Mouse (Mus musculus) spleen, adult 12 weeks (tissue): ENCODE measurements around the gene Il16.
A peak's percentile ranks its signal among the peaks of the same experiment; 100 is the strongest.

Experiments used
- DNase-seq: peaks from one replicate; pipeline ENCODE4 v3.0.0; 2022; ENCODE audit warnings: low spot score

The Il16 gene

DNA sequence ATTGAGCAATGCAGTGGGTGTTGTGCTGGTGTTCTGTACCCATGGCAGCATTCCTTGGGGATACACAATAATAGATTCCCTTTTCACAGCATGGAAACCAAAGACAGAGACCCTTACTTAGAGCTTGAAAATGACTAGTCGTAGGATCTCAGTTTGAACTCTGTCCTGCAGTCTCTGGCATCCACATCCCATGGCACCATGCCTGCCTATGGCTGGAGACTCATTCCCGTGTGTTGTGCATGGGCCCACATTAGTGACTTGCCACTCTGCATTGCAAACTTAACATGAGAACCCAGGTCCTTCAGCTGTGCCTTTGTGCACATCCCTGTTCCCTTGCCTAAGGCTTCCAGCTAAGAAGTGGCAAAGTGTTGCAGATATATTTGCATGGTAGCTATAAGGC is 100.8 kb downstream of the Il16 start:
- DNase-seq = no peak

DNA sequence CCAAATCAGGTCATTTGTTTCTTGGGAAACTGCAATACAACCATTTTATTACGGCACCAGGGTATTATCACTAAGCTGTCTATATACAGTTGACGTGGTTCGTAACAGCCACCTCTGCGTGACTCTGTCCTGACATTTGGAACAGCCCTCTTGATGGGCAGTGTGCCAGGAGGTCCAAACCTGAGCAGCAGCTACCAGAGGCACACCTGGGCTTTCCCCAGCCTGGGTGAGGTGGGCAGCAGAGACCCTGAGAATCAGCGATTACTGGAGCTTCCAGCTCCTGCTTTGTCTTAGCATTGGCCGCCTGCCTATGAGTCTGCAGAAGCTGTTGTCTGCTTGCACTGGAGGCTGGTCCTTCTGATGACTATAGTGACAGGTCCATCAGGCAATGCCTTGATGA is 101.9 kb downstream of the Il16 start:
- no peak for DNase-seq

DNA sequence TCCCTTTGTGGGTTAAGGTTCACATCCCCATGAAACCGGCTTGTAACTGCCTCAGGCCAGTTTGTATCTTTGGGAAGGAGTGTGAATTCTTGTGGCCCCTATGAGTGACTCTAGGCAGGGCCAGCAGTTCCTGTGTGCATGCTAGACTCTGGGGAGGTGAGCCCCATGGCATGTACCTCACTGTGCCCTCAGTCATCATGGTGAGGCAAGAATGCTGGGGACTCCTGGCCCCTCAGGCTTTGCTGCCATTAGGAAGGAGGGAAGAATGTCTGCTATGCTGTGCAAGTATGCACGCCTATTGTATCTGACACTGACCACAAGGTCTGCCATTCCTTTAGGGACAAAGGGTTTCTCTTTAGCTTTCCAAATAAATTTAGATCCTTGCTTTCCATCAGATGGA is 104.4 kb downstream of the Il16 start:
- DNase-seq = no peak

DNA sequence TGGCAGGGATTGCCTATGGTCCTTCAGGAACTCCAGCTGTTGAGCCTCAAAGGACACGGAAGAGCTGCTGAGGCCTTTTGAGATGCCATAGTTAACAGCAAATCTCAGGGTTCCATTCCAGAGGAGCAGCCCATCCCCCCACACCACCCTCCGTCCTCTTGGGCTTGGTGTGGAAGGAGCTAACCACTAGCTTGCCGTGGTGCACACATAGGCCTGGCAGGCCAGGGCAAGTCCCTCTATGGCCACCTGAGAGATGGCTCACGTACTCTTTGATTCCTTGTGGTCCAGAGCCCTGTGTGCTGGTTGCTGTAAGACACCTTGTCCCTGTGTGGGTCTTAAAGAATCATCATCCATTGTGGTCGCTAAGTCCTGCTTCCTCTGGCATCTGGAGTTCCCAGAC is 104.9 kb downstream of the Il16 start:
- DNase-seq = no peak

DNA sequence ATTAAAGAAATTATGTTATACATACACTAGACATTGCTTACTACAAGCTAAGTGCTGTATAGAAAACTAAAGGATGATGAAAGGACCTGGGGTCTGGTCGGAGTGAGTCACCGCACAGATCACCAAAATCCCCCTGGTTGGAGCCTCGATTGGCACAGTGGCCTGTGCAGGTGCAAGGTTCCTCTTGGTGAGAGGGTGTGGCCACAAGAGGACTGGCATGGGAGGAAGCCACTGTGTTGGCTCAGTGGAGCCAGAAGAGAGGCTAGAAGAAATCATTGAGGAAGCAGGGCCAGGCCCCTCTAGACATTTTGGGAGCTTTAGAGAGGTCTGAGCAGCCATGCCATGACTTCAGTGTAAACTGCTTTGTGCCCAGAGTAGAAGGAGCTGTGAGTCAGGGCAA is 106.4 kb downstream of the Il16 start:
- no peak for DNase-seq

DNA sequence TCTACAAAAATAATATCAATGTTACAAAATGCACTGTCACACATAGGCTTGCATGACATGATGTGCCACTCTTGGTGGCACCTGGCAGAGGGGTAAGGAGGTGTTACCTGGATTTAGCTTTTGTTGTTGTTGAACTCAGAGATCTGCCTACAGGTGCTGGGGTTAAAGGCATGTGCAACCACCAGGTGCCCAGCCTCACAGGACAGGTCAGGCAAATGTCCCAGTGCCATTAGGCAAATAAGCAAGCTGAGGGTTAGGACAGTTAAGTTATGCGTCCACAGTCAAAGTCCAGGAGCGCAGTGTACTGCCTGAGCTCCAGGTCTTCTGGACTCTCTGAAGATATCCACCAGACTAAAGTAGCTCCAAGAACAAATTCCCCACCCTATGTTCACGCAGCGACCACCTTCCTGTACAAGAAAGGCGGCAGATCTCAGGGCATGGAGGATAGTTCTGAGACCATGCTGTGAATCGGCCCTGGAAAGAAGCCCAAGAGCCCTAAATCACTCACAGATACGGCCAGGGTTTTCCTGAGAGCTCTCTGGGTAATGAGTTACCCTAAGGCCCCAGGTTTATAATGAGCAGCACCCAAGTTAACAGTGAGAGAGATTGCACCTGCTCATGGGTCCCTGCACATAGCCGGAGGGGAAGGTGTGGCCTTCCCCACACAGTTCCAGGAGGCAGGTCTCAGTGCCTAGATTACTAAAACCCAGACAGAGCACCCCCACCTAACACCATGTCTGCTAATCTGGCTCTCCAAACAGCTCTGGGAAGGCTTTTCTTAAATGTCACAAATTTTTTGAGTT is 107.5 kb downstream of the Il16 start:
- DNase-seq = no peak

DNA sequence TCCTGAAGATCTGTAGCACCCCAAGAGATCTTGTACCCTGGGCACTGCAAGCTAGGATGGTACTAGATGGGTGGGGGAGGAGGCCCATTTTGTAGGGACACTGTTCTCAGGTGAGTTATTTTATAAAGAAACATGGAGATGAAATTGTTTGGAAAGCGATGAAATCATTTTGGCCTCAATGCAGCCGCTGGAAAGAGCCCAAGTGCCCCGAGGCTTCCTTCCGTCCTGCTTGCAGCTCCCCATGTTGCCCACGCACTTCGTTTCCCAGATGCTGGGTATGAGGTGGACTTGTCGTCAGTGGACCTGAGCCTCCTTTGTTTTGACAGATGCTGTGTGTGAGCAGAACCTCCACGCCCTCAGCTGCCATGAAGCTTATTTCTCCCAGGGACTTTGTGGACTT is 109.1 kb downstream of the Il16 start:
- no peak for DNase-seq

DNA sequence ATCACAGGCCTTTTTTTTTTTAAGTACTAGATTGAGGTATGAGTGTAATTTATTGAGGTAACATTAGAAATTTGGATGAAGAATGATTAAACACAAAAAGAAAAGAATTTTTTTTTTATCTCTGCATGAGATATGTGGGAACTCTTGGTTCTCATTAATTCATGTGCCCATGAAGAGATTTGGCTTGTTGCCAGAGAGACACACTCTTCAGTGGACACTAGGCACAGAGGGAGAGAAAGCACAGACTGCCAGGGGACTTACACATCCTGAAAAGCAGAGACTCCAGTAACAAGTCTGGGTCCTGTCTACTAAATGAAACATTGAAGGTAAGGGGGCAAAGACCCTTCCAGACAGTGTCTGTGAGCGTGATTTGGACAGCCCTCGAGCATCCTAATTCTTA is 109.8 kb downstream of the Il16 start:
- DNase-seq = no peak

DNA sequence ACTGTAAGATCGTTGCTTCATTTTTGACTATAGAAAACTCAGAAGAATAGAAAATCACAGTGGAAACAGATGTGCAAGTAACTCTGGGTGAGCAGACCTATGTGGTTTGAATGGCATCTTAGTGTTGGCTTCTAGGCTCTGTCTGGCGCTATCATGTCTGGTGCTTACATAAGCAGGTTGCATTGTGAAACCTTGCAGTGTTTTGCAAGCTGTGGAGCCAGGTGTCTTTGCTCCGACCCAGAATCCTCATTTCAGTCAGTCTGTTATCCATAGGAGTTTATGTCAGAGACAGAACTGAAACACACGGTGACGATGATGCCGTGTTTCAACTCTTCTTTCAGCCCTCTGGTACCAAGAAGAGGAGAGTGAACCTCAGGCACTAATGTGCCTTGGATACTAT is 111.7 kb downstream of the Il16 start:
- DNase-seq = no peak

DNA sequence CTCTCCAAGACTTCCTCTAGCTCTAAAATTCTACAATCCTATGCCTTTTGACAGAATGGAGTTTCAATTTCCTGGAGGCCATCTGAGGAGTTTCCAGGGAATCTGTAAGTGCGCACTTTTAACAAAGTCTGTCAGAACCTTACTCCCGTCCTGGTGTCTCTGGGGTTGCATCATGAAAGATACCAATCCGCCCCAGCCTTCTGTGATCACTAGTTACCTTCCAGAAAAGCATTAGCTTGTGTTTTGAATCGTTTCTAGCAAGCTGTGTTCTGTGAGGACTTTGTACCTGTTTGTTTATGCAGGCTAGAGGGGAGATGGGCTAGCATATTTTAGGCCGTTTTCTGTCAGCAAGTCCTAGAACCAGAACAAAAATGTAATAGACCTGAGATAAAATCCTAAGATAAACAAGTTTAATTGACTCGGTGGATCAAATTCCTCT is 112.8 kb downstream of the Il16 start:
- DNase-seq = no peak

DNA sequence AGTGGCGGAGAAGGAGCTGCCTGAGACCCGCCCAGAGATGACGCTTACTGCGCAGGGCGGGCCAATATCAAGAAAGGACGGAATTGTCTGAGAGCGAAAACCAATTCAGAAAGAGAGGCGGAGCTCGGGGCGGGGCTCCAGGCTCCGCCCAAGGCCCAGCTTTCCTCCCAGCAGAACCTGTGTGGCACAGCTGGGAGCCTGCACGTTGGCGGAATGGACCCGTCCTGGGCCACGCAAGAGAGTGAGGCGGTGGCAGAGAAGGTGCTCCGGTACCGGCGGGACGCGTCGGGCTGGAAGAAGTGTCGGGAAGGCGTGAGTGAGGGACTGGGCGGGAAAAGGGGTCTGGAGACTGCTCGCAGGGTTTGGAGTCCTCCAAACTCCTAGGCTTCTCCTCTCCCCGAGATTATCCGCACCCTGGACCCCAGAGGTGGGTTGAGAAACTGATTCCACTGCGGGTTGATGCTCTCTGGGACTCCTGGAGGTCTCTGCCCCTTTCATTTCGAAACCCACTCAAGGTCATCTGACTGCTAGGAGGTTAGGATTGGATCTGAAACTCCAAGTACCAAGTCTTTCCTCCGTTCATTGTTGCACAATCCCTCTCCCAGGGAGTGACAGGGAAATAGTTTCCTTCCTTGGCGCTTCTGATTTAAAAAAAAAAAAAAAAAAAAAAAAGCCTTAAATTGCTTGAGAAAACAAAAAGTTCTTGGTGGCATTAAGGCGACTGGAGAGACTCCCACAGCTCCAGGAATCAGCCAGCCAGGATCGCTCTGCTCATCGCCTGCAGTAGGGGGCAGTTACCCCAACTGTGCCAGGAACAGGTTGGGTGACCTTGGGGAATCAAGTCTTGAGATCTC is 113.5 kb downstream of the Il16 start, which contains the start of gene Stard5:
Gene Stard5 (plus strand): TSS at position 132 of the 854 bp plus-strand sequence.
- peak; percentile 79 for DNase-seq

DNA sequence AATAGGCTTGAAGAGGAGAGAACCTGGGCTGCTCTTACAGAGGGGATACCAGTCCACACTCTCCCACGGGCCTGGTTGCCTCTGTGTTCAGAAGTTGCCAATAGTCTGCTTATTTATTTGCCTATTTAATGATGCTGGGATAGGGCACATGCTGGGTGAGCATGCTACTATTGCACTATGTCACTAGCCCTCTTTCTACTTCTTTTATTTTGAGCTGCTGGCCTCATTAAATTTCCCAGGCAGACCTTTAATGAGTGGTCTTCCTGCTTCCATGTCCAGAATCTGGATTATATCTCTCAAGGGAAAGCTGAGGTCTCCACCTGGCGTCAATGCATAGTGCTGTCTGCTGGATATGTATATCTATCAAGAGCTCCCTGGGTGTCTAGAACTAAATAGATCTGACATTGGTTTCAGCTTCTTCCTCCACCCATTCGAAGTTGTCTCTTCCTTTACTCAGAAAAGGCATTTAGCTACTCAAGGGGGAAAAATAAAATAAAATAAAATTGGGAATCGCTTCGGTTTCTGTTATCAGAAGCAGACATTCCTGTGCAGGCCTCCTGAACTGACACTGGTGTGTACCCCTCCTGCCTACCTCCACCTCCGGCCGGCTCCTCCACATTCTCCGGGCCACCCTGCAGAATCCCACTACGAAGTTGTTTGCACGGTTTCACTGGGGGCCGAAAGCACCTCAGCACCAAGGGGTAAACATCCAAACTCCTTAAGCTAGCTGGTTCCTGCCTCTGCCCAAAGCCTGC is 114.3 kb downstream of the Il16 start:
- no peak for DNase-seq

DNA sequence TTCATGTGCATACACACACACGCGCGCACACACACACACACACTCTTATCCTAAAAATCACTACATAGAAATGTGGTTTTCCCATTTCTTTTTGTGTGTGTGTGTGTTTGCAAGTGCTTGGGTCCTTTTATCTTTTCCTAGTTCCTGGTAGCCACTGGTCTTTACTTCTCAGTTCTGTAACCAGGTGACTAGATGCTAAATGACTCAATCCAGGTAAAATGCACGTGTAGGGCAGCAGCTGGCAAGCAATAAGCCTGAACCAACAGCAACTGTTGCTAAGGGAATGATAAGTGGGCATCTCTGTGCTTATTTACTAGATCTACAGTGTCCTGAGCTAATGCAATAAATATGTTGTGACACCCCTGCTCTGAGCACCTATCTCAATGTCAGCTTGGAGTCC is 118.2 kb downstream of the Il16 start:
- DNase-seq = no peak

DNA sequence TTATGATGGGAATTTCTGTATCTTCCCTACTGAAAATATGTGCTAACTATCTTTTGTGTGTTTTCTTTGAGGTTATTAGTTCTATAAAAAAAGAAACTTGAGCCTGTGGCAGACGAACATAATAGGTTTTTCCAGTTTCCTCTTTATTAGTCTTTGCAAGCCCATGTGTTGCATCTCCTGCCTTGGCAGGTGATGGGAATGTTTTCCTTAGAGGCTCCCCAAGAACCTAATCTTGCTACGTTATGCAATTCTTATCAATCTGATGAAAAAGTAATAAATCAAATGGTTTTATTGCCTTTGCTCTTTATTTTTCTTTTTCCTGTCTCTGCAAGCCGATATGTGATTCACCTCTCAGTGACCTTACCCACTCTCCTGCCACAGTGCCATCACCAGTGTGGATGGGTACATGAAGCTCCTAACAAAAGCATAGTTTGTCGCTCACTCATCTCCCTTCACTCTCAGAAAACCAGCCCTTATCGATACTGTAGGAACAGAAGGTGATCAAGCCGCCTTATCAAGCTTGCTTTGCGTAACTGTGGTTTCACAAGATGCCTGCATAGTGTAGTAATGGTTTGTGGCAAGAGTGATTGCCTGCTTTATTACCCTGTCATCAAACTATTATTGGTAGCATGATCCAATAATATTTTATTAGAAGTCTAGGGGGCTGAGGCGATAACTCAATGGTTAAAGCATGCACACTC is 118.8 kb downstream of the Il16 start:
- no peak for DNase-seq

DNA sequence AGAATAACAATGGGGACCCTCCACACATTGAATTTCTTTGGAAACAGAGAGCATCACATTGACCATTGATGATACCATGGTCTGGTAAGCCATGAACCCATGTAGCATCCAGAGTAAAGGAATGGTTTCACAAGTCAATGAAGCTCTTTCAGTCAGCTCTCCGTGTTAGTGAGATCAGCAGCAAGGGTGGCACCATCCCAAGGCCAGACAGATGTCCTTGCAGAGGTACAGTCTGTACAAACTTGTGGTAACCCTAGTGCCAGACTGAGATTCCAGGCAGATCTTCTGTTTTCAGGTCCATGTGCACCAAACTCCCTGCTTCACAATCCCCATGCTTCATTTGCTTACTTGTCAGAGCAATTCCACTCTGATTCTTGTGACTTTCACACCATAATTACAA is 121.5 kb downstream of the Il16 start:
- no peak for DNase-seq

DNA sequence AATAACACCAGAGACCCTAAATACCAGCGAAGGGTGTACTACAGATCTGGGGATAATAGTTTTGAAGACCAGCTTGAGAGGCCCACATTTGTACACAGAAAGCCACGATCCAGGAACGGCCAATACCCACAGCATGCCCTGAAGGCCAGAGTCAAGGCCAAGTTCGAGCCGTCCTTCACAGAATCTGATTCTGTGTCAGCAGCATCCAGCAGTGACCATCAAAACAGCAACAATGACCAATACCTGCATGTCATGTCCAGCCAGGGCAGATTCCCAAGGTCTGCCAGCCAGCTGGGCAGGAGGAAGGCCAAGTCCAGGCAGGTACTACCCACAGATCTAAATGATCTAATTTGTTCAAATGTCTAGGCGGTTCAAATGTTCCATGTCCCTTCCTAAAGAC is 122.9 kb downstream of the Il16 start:
- no peak for DNase-seq

DNA sequence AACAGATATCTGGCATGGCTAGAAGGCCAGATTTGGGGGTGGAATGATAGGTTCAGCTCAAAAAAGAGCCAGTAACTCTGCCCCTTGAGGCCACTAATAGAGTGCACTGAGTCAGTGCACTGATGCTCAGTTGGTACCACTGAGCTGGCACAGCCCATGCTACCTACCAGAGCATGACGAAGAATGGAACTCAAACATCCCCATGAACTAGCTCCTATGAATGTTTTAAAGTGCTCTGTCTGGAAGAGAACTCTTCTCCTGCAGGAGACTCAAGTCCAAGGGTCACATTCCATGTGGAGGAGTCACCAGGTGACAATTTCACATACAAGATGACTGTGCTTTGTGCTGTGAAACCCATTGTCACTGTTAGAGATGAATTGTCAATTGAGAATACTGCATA is 126.8 kb downstream of the Il16 start:
- DNase-seq = no peak

DNA sequence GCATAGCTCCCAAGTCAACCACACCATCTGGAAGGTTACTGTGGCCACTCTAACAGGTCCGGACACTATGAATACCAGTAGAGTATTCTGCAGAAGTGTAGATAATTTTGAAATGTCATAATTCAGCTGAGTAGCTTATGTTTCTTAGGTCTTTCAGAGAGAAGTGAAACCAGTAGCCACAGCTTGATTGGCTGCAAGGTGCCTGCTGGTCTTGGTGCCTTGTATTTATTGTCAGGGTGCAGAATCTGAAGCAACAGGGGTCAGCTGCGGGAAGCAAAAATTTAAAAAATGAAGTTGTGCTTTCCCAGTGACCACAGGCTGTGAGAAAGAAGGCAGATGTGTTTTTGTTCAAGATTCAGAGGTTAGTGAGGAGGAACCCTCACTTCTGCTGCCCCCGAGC is 129.3 kb downstream of the Il16 start:
- no peak for DNase-seq

DNA sequence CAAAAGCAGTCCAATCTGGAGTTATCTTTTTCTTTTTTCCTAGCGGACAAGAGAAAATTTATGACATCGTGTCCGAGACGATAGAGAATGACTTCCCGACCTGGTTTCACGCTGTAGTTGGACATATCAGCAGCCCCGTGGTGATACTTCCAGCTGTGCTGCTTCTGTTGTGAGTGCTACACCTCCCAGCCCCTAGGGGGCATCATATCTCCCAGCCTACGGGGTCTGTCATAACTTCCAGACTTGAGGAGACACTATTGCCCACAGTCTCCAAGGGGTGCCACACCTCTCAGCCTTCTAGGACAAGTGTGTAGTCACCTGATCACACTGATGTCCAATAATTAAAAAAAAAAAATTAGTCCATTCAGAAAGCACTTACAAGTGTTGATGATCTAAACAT is 129.7 kb downstream of the Il16 start:
- no peak for DNase-seq

DNA sequence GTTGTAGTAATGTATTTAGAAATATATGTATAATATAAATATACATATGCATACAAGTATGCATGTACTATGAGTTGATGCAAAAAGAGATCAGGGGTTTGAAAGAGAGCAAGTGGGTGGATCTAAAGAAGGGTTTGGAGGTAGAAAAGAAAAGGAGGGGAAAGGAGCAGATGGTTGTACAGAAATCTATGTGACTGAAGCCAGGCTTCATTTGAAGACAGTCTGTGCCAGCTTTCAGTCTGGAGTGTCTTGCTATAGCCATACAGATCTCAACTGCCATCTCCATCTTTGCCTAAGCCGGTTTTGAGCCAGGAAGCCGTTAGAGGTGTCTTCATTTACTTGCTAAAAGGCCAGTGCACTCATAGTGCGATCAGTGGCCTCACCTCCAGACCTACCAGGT is 130.3 kb downstream of the Il16 start:
- DNase-seq = no peak

DNA sequence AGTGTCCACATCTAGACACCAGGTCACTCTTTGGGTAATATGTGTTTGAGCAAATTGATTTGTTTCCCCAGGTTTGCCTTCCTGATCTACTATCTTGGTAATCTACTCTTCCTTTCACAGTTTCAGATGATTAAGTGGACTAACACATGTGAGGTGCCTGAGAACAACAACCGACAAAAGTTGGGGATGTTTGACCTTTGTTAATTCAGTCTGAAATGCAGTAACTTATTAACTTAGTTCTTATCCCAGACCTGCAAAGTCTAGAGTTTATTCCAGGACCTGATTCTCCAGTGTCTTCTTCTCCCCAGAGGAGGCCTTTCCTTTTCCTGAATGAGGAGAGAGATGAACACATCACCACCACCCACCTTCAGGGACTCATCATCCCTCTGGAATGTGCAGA is 133.6 kb downstream of the Il16 start:
- DNase-seq = no peak

DNA sequence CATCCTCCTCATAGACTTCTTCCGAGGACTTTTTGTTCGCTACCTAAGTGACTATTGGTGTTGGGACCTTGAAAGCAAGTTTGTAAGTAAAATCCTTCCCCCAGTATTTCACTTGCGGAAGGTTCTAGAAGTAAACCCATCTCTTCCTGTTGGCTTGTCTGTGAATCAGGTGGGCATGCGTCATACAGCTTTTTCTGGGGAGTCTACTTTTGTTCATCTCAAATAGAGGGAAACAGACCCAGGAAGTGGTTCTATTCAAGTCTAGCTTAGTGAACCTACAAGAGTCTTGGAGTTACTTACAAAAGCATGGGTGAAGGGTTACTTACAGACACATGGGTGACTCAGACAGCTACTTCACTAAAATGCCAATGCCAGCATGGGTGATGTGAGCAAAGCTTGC is 135.6 kb downstream of the Il16 start:
- no peak for DNase-seq
